Mouse (Mus musculus) gastrocnemius, postnatal 25 days (tissue): ENCODE data around the gene Nobox. TPM values are rescaled to one million over a fixed set of nuclear protein-coding genes. Genes with fewer than 3 reads are reported as not detected.

ENCODE experiments used
- DNase-seq: peaks from one replicate; pipeline ENCODE4 v3.0.0; 2022
- total RNA-seq, 2 experiments: library from RNA; stranded (reverse); gene quantifications; 1 replicate in 1 of 2; 2 replicates in 1 of 2; pipeline ENCODE4 v1.2.3; 2021

Gene Nobox
- total RNA-seq, 2 experiments from 2014 or later, result not detected

DNA sequence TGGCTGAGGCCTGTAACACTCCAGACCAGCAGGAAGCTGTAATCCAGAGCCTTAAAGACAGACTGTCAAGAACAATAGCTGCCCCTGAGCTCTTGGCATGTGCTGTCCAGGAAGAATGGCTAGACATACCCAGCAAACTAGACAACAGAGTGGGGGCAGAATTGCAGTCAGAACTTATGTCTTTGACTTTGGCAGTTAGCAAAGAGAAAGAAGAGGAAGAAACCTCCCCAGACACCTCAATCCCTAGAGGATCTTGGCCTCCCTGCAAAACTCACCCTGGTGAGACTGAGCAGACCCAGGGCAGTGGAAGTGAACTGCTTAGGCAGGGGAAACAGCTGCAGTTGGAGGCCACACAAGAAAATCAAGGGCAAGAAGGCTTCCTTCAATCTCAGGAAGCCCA lies 36.8 kb downstream of the Nobox start:
- DNase-seq, result no peak

DNA sequence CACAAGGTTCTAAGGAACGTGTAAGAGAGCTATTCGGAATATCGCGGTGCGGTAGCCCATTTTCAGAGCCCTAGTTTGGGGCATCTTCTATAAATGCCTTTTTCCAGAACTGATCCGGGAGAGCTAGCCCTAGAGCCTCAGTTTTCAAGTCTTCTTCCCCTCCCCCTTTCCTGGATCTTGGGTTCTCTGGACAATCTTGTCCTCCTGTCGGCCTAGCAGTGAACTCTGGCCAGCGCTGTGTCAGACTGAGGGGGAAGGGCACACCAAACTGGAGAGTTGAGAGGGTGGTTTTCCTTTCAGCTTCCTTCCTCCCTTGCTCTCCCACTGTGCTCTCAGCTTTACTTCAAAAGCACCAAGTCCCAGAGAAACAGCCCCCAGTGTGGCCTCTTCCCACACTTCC lies 43.0 kb downstream of the Nobox start:
- DNase-seq, result no peak

DNA sequence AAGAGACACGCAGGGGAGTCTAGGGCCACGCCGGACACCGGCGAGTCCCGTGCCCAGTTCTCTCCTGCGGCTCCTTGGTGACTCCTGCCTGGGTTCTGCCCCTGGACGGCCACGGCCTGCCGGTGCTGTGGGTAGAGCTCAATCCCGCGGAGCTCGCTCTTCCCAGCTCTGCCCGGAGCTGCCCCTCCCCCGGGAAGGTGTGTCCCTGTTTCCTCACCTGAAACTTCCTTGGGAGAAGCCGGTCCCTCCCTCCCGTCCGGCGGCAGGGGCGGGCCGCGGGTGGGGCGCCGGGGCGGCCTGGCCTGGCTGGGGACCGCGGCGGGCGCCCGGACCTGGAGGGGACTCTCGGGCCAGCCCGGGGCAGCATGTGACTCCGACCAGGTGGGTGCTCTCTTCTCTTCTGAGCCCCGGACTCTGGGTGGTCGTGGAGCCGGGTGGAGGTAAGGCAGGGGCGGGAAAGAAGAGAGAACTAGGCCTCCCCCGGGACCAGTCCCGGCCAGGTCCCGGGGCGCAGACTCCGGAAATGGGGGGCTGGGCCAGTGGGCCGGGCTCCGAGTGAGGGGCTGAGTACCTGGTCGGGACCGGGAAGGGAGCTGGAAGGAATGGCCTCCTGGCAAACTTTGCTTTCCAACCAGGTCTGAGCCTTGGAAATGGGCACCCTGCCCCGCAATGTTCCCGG lies 43.9 kb downstream of the Nobox start, which contains the start of gene Arhgef5:
Gene Arhgef5, plus strand, starts transcription at position 220 of the 679 bp plus-strand sequence.
- peak; percentile 38 for DNase-seq

- no peak for DNase-seq
Observed at GRCm38 (mm10) chr6:43260756-43261155, 48.6 kb downstream of the Nobox start.

DNA sequence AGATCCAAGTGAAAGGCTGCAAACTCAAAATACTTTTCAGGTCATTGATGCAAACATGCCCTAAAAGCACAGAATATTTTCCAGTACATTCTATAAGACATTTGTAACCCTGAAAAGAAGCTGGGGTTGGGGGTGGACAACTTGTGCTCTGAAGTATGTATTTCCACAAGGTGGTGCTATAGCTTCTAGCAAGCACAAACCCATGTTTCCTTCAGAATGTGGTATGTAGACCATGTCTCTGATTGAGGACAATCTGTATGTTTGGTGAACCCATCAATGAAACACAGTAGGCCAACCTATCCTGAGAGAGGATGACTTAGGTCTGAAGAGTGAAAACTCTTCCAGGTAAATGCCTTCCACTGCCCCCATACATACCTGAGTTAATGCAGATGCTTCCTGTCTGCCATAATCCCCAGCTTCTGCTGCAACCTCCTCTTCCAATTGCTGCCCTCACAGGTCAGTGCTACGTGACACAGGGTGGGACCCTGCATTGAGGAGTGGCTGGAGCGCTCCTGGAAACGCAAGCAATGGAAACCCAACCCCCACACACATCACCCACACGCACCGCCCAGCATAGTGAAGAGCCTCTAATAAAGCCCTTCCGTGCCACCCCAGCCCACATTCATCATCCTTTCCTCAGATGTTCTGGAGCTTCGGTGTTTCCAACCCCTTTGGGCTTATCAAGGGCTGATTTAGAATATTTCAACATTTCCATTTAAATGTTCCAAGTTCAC lies 55.0 kb downstream of the Nobox start:
- no peak for DNase-seq

Other genes with a start within 250 kb of the Nobox start
- not detected for gene Olfr441, start 203.2 kb downstream of the Nobox start, total RNA-seq
- not detected for gene Olfr237-ps1, start 163.0 kb downstream of the Nobox start, total RNA-seq
- not detected for gene Olfr437, start 146.3 kb downstream of the Nobox start, total RNA-seq
- not detected for gene Olfr13, start 137.4 kb downstream of the Nobox start, total RNA-seq
- gene Olfr435, start 112.4 kb downstream of the Nobox start, total RNA-seq, result not detected
- gene Olfr434, start 96.5 kb downstream of the Nobox start, total RNA-seq, result not detected
- not detected for gene Olfr47, start 78.0 kb downstream of the Nobox start, total RNA-seq
- gene Arhgef5, start 44.0 kb downstream of the Nobox start, total RNA-seq, result 1 to 10 TPM; 2.6 to 3.4 TPM